Comparison of ENCODE assay signal across 16 mouse cellular contexts in genomic region chr7:73561492-73562055, GRCm38 (mm10). TPM values are rescaled to one million over a fixed set of nuclear protein-coding genes. Genes with fewer than 3 reads are reported as not detected.
DNase-seq lines count a peak whose midpoint lies in the region; ATAC-seq lines count a peak whose summit lies in the region.
"Had no signal": no experiment of that assay in that cellular context is flagged by ENCODE, and none has a peak within 500 bp of the region (broad histone marks: within the 10 kb centered on the region; RNA-seq: fewer than 3 reads in every experiment).

No protein-coding gene starts in this region.

- DNase-seq in forebrain, embryonic 14.5 days (ENCODE audit: low spot score): no peak
- no peak for DNase-seq in hindbrain, embryonic 10.5 days (ENCODE audit: low spot score)
- DNase-seq in ES-CJ7 (ENCODE audit: low read depth, low spot score): peak; percentile 53
- no peak for DNase-seq in liver, embryonic 13.5 days
- DNase-seq in thymus, postnatal 10 days (ENCODE audit: low spot score in 2 of 2): no peak
- DNase-seq: cerebellum, adult 8-10 months; lung, postnatal 10 days; right cerebral cortex, postnatal 14 days had no signal

- 11% methylated on average over 10 of the region's 10 CpGs for WGBS in forebrain, embryonic 12.5 days
- 10% methylated on average over 10 of the region's 10 CpGs for WGBS in forebrain, embryonic 14.5 days
- 23% methylated on average over 10 of the region's 10 CpGs for WGBS in hindbrain, embryonic 10.5 days
- WGBS in hindbrain, embryonic 16.5 days: 19% methylated on average over 10 of the region's 10 CpGs
- 25% methylated on average over 10 of the region's 10 CpGs for WGBS in liver, embryonic 13.5 days (ENCODE audit: insufficient replicate concordance)

- H3K9ac ChIP-seq in forebrain, embryonic 12.5 days: 0 out of 2 replicates have a peak overlapping the region, but pooled peaks have one; percentile 12
- no peak overlapping the region for H3K9ac ChIP-seq in forebrain, embryonic 14.5 days (ENCODE audit: low read length)
- no peak overlapping the region; the same call in 1 of the 2 replicates for H3K9ac ChIP-seq in hindbrain, embryonic 16.5 days (ENCODE audit: low read depth, low read length)
- H3K9ac ChIP-seq in liver, embryonic 13.5 days: peak overlapping the region; percentile 27
- H3K9ac ChIP-seq: embryonic facial prominence, embryonic 13.5 days; intestine, embryonic 15.5 days; liver, embryonic 15.5 days; neural tube, embryonic 13.5 days had no signal

- no peak overlapping the region for H3K4me3 ChIP-seq in forebrain, embryonic 12.5 days (replicated peaks)
- no peak overlapping the region for H3K4me3 ChIP-seq in forebrain, embryonic 14.5 days (ENCODE audit: low read depth, low read length)
- H3K4me3 ChIP-seq in hindbrain, embryonic 10.5 days: no peak overlapping the region
- no peak overlapping the region for H3K4me3 ChIP-seq in hindbrain, embryonic 16.5 days (ENCODE audit: low read length)
- no peak overlapping the region for H3K4me3 ChIP-seq in liver, embryonic 13.5 days (replicated peaks)
- H3K4me3 ChIP-seq: embryonic facial prominence, embryonic 13.5 days; intestine, embryonic 15.5 days; liver, embryonic 15.5 days; neural tube, embryonic 13.5 days had no signal

- H3K27me3 ChIP-seq in forebrain, embryonic 12.5 days: no peaks in the 10 kb centered on the region
- no peaks in the 10 kb centered on the region for H3K27me3 ChIP-seq in forebrain, embryonic 14.5 days (replicated peaks; ENCODE audit: control insufficient read depth, insufficient read depth, low read length)
- no peaks in the 10 kb centered on the region for H3K27me3 ChIP-seq in hindbrain, embryonic 10.5 days (ENCODE audit: insufficient read depth, poor library complexity, severe bottlenecking)
- no peaks in the 10 kb centered on the region for H3K27me3 ChIP-seq in hindbrain, embryonic 16.5 days (replicated peaks; ENCODE audit: control insufficient read depth, insufficient read depth, low read length)
- H3K27me3 ChIP-seq in liver, embryonic 13.5 days: no peaks in the 10 kb centered on the region
- H3K27me3 ChIP-seq: CH12.LX; embryonic facial prominence, embryonic 13.5 days; intestine, embryonic 15.5 days; liver, embryonic 15.5 days; neural tube, embryonic 13.5 days had no signal

- no peaks in the 10 kb centered on the region for H3K36me3 ChIP-seq in forebrain, embryonic 12.5 days (replicated peaks)
- H3K36me3 ChIP-seq in forebrain, embryonic 14.5 days (ENCODE audit: control insufficient read depth, insufficient read depth, low read length): no peaks in the 10 kb centered on the region
- no peaks in the 10 kb centered on the region for H3K36me3 ChIP-seq in hindbrain, embryonic 10.5 days
- no peaks in the 10 kb centered on the region for H3K36me3 ChIP-seq in hindbrain, embryonic 16.5 days (ENCODE audit: control insufficient read depth, insufficient read depth, low read length)
- no peaks in the 10 kb centered on the region for H3K36me3 ChIP-seq in liver, embryonic 13.5 days
- H3K36me3 ChIP-seq: embryonic facial prominence, embryonic 13.5 days; intestine, embryonic 15.5 days; liver, embryonic 15.5 days; neural tube, embryonic 13.5 days had no signal

- peaks cover 16% of the 10 kb centered on the region for H3K4me1 ChIP-seq in forebrain, embryonic 12.5 days
- H3K4me1 ChIP-seq in forebrain, embryonic 14.5 days (ENCODE audit: control insufficient read depth, insufficient read depth, low read length): 0 out of 2 replicates have a peak, but pooled peaks cover 3% of the 10 kb centered on the region
- peaks cover 20% of the 10 kb centered on the region for H3K4me1 ChIP-seq in hindbrain, embryonic 10.5 days (replicated peaks)
- peaks cover 7% of the 10 kb centered on the region for H3K4me1 ChIP-seq in hindbrain, embryonic 16.5 days (ENCODE audit: control insufficient read depth, insufficient read depth, low read depth, low read length)
- peaks cover 27% of the 10 kb centered on the region for H3K4me1 ChIP-seq in liver, embryonic 13.5 days (replicated peaks)

- H3K9me3 ChIP-seq in forebrain, embryonic 12.5 days: no peaks in the 10 kb centered on the region
- H3K9me3 ChIP-seq in forebrain, embryonic 14.5 days (replicated peaks; ENCODE audit: control insufficient read depth, low read length): no peaks in the 10 kb centered on the region
- H3K9me3 ChIP-seq in hindbrain, embryonic 10.5 days: no peaks in the 10 kb centered on the region
- H3K9me3 ChIP-seq in hindbrain, embryonic 16.5 days (ENCODE audit: control insufficient read depth, low read length): no peaks in the 10 kb centered on the region
- H3K9me3 ChIP-seq in liver, embryonic 13.5 days (replicated peaks): no peaks in the 10 kb centered on the region
- H3K9me3 ChIP-seq: embryonic facial prominence, embryonic 13.5 days; intestine, embryonic 15.5 days; liver, embryonic 15.5 days; neural tube, embryonic 13.5 days had no signal

- no peak overlapping the region; the same call in 1 of the 2 replicates for H3K4me2 ChIP-seq in forebrain, embryonic 12.5 days
- no peak overlapping the region for H3K4me2 ChIP-seq in forebrain, embryonic 14.5 days (ENCODE audit: low read length)
- H3K4me2 ChIP-seq in hindbrain, embryonic 16.5 days (ENCODE audit: low read length): no peak overlapping the region
- H3K4me2 ChIP-seq in liver, embryonic 13.5 days: no peak overlapping the region
- H3K4me2 ChIP-seq: embryonic facial prominence, embryonic 13.5 days; intestine, embryonic 15.5 days; liver, embryonic 15.5 days; neural tube, embryonic 13.5 days had no signal

- no peak overlapping the region for H3K27ac ChIP-seq in forebrain, embryonic 12.5 days
- H3K27ac ChIP-seq in forebrain, embryonic 14.5 days (ENCODE audit: low read depth, low read length): no peak overlapping the region
- 0 out of 2 replicates have a peak overlapping the region, but pooled peaks have one; percentile 25 for H3K27ac ChIP-seq in hindbrain, embryonic 10.5 days
- H3K27ac ChIP-seq in hindbrain, embryonic 16.5 days (ENCODE audit: low read depth, low read length): no peak overlapping the region
- no peak overlapping the region for H3K27ac ChIP-seq in liver, embryonic 13.5 days
- H3K27ac ChIP-seq: embryonic facial prominence, embryonic 13.5 days; intestine, embryonic 15.5 days; kidney, postnatal 0 days; liver, embryonic 15.5 days; neural tube, embryonic 13.5 days had no signal

- no peak for ATAC-seq in forebrain, embryonic 12.5 days (ENCODE audit: low FRiP score)
- no peak for ATAC-seq in forebrain, embryonic 14.5 days
- no peak for ATAC-seq in hindbrain, embryonic 16.5 days
- ATAC-seq in liver, embryonic 13.5 days (ENCODE audit: low read depth): no peak
- ATAC-seq: intestine, embryonic 15.5 days had no signal

RNA-seq across cellular contexts. Expression of gene Chd2, which starts 19.9 kb away (rescaled TPM):
- 69.4 and 78.8 TPM in 2 replicates for polyA plus RNA-seq in forebrain, embryonic 12.5 days (2016; fragmentation: Nextera tagmentation; extraction: Ambion mirVana)
- polyA plus RNA-seq in forebrain, embryonic 14.5 days (2014; fragmentation: Nextera tagmentation; extraction: Ambion mirVana): 40.2 and 43.4 TPM in 2 replicates
- 37.1 and 38.9 TPM in 2 replicates for polyA plus RNA-seq in hindbrain, embryonic 10.5 days (2016; fragmentation: Nextera tagmentation; extraction: Ambion mirVana)
- polyA plus RNA-seq in hindbrain, embryonic 16.5 days (2015; fragmentation: Nextera tagmentation; extraction: Ambion mirVana): 34.0 and 35.3 TPM in 2 replicates
- polyA plus RNA-seq in liver, embryonic 13.5 days (2015; fragmentation: Nextera tagmentation; extraction: Ambion mirVana): 18.8 and 25.6 TPM in 2 replicates

Comparison
In these comparisons a context has a peak if more than half of its experiments do, and no peak if none do; other contexts are left out.
1. H3K9ac ChIP-seq: peak in forebrain, embryonic 12.5 days (single experiment) and liver, embryonic 13.5 days (single experiment); none in forebrain, embryonic 14.5 days (single experiment) and hindbrain, embryonic 16.5 days (single experiment).